Mouse (Mus musculus) embryo, embryonic 10.5 days (tissue): Measurements from ENCODE around the gene Sparc.

Experiments
- DNase-seq: peaks from one replicate; pipeline ENCODE4 v3.0.0-alpha.2; 2015; ENCODE audit warnings: low spot score

Gene Sparc

DNA sequence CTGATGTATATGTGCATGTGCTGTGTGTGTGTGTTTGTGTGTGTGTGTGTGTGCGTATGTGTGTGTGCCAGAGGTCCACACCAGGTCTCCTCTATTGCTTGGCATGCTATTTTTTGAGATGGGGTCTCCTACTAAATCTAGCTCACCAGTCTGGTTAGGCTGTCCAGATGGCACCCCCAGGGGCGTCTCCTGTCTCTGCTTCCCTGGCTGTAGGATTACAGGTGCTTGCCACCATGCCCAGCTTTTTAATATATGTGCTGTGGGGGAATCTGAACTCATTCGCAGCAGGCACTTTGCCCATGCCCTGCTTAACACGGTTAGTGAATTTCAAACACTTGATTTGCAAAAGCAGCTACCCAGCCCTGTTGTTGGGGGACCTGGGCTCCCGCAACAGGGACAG lies 57.1 kb downstream of the Sparc start:
- no peak for DNase-seq

- no peak for DNase-seq
Measured at GRCm38 (mm10) chr11:55365242-55365641, 57.7 kb downstream of the Sparc start.

GRCm38 (mm10) chr11:55364662-55365061 lies 58.3 kb downstream of the Sparc start:
- no peak for DNase-seq

GRCm38 (mm10) chr11:55358094-55358783 lies 64.7 kb downstream of the Sparc start:
- DNase-seq: no peak

DNA sequence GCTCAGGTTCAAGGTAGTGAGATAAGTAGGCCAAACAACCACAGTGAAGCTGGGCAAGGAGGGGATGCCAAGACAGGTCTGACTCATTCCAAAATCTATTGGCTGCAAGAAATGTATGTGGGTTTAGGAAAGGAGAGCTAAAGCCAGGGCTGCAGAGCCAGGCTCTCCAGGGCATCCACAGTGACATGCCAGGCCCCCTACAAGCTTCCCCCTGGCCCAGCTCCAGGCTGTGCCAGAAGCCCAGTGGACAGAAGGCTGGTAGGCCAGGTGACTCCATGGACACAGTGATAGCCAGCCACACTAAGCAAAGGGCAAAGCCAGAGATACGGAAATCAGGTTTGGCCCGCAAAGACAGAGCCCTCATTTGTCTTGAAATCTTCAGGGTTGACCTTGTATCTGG lies 66.1 kb downstream of the Sparc start:
- DNase-seq: no peak
